Mouse (Mus musculus): Measurements from ENCODE around the gene Rps26. TPM values are rescaled to one million over a fixed set of nuclear protein-coding genes. Genes with fewer than 3 reads are reported as not detected.

The Rps26 gene
- polyA plus RNA-seq, 2 experiments = 1,177 to 1,662 TPM

DNA sequence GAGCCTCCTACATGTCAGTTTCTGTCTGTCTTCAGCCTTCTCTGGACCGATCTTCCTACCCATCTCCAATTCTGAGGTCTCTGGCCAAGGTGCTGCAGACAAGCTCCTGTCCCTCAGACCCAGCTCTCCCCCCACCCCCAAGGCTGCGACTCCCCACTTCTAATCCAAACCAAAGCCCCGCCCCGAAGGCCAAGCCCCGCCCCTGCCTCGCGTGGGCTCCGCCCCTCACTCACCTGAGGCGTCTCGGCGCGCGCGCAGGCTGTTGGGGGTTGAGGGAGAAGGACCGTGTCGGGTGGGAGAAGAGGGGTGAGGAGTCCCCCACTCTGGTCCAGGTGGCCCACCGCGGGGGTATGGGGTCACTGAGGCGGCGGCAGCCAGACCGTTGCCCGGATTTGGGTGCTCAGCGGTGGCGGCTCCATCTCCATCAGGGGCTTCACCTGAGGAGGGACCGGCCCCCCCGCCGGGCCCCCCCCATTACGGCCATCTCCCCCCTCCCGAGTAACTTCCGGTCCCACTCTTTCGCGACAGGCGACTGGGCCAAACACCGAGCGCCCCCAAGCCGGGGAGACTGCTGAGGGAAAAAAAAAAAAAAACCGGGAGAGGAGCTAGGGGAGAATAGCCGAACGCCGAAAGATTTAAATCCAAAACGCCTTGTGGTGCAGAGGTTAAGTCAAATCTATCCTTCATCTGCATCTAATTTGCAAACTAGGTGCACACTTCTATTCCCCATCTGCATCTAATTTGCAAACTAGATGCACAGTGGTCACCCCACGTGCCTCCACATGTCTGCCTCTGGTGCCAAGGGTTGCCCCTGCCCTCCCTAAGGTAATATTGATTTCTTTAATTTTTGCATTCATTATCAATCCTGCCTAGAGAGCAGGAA, 42.5 kb upstream of the Rps26 start:
- Histone ChIP-seq H3K9me3 (ENCODE audit: control insufficient read depth, low read length) (no peaks in the 10 kb centered on the region), H3K36me3 (ENCODE audit: control insufficient read depth, insufficient read depth, low read length) (peaks cover 5% of the 10 kb centered on the region; the same call in 1 of the 2 replicates), H3K27me3 (ENCODE audit: control insufficient read depth, insufficient read depth, low read length) (no peaks in the 10 kb centered on the region), H3K4me2 (replicated peaks; ENCODE audit: low read depth, low read length, severe bottlenecking) (peak overlapping the region; percentile 81), H3K9ac (ENCODE audit: low read depth, low read length, severe bottlenecking) (peak overlapping the region; percentile 69), H3K27ac (replicated peaks; ENCODE audit: low read depth, low read length) (peak overlapping the region; percentile 73), H3K4me3 (replicated peaks; ENCODE audit: low read length) (peak overlapping the region; percentile 73), H3K4me1 (ENCODE audit: control insufficient read depth, insufficient read depth, low read length) (peaks cover 5% of the 10 kb centered on the region; the same call in 1 of the 2 replicates)
- ATAC-seq (ENCODE audit: low FRiP score, low read depth) (peak; percentile 73), DNase-seq (ENCODE audit: low spot score) (peak; percentile 48)
- 1% methylated on average over 34 of the region's 42 CpGs for WGBS
- TF ChIP-seq POLR2A (IDR thresholded peaks at IDR 0.05; ENCODE audit: borderline replicate concordance, extremely low read depth, insufficient read depth, insufficient read length) = 0 out of 2 replicates have a peak, but pooled peaks have one; percentile 31

DNA sequence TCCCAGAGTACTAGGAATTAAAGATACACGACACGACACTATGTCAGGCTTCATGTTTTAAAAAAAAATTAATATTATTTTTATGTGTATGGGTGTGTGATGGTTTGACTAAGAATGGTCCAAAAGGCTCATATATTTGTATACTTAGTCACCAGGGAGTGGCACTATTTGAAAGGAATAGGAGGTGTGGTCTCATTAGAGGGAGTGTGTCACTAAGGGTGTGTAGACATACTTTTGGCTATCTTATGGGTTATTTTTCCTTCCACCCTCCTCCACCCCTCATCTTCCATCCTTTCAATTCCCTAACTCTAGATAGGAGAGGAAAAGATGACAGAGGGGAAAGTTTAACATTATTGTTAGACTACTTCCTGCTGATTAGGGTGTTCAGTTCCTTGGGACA, 39.3 kb upstream of the Rps26 start:
- H3K36me3 ChIP-seq (ENCODE audit: control insufficient read depth, insufficient read depth, low read length) = no peaks in the 10 kb centered on the region
- H3K4me2 ChIP-seq (replicated peaks; ENCODE audit: low read depth, low read length, severe bottlenecking) = no peak overlapping the region
- TF ChIP-seq POLR2A (IDR thresholded peaks at IDR 0.05; ENCODE audit: borderline replicate concordance, extremely low read depth, insufficient read depth, insufficient read length) = no peak
- no peaks in the 10 kb centered on the region for H3K27me3 ChIP-seq (ENCODE audit: control insufficient read depth, insufficient read depth, low read length)
- H3K9me3 ChIP-seq (ENCODE audit: control insufficient read depth, low read length) = no peaks in the 10 kb centered on the region
- DNase-seq (ENCODE audit: low spot score) (no peak), ATAC-seq (ENCODE audit: low FRiP score, low read depth) (no peak)
- H3K9ac ChIP-seq (ENCODE audit: low read depth, low read length, severe bottlenecking) = no peak overlapping the region
- 98% methylated on average over 2 of the region's 2 CpGs for WGBS
- H3K4me3 ChIP-seq (replicated peaks; ENCODE audit: low read length) = no peak overlapping the region
- H3K4me1 ChIP-seq (ENCODE audit: control insufficient read depth, insufficient read depth, low read length) = no peaks in the 10 kb centered on the region
- no peak overlapping the region for H3K27ac ChIP-seq (replicated peaks; ENCODE audit: low read depth, low read length)

DNA sequence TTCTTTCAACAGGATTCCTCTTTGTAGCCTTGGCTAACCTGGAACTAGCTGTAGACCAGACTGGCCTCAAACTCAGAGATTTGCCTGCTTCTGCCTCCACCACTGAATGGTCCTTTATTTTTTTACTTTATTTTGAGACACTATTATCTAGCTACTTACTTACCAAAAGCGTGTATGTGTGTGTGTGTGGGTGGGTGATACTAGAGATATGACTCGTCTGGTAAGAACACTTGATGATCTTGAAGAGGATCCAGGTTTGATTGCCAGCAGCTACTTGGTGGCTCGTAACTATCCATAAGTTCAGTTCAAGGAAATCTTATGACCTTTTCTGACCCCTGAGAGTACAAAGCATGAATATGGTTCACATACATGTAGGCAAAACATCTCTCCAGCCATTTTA, 38.8 kb upstream of the Rps26 start:
- H3K27ac ChIP-seq (replicated peaks; ENCODE audit: low read depth, low read length) = no peak overlapping the region
- ATAC-seq (ENCODE audit: low FRiP score, low read depth) (no peak), DNase-seq (ENCODE audit: low spot score) (no peak)
- H3K27me3 ChIP-seq (ENCODE audit: control insufficient read depth, insufficient read depth, low read length) = no peaks in the 10 kb centered on the region
- no peaks in the 10 kb centered on the region for H3K9me3 ChIP-seq (ENCODE audit: control insufficient read depth, low read length)
- H3K36me3 ChIP-seq (ENCODE audit: control insufficient read depth, insufficient read depth, low read length) = no peaks in the 10 kb centered on the region
- H3K9ac ChIP-seq (ENCODE audit: low read depth, low read length, severe bottlenecking) = no peak overlapping the region
- H3K4me3 ChIP-seq (replicated peaks; ENCODE audit: low read length) = no peak overlapping the region
- H3K4me2 ChIP-seq (replicated peaks; ENCODE audit: low read depth, low read length, severe bottlenecking) = no peak overlapping the region
- TF ChIP-seq POLR2A (IDR thresholded peaks at IDR 0.05; ENCODE audit: borderline replicate concordance, extremely low read depth, insufficient read depth, insufficient read length) = no peak
- H3K4me1 ChIP-seq (ENCODE audit: control insufficient read depth, insufficient read depth, low read length) = no peaks in the 10 kb centered on the region
- WGBS = 88% methylated on average over 3 of the region's 3 CpGs

DNA sequence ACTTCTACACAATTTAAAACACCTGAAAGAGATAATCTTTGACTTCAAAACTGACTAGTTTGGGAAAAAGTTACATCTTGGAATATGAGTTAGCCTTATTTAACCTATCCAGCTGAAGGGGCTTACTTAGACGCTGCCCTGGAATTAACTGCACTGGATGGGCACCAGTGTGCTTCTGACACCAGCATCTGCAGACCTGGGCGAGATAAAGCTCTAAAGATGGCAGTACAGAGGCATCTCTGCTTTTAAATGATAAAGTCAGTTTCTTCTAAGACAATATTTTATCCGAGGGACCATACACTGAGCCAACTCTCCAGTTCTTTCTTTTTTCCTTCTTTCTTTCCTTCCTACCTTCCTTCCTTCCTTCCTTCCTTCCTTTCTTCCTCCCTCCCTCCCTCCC, 38.3 kb upstream of the Rps26 start:
- H3K27ac ChIP-seq (replicated peaks; ENCODE audit: low read depth, low read length) = no peak overlapping the region
- H3K9ac ChIP-seq (ENCODE audit: low read depth, low read length, severe bottlenecking) = no peak overlapping the region
- H3K4me3 ChIP-seq (replicated peaks; ENCODE audit: low read length) = no peak overlapping the region
- ATAC-seq (ENCODE audit: low FRiP score, low read depth) (no peak), DNase-seq (ENCODE audit: low spot score) (no peak)
- no peaks in the 10 kb centered on the region for H3K9me3 ChIP-seq (ENCODE audit: control insufficient read depth, low read length)
- H3K36me3 ChIP-seq (ENCODE audit: control insufficient read depth, insufficient read depth, low read length) = no peaks in the 10 kb centered on the region
- H3K4me1 ChIP-seq (ENCODE audit: control insufficient read depth, insufficient read depth, low read length) = no peaks in the 10 kb centered on the region
- no peaks in the 10 kb centered on the region for H3K27me3 ChIP-seq (ENCODE audit: control insufficient read depth, insufficient read depth, low read length)
- H3K4me2 ChIP-seq (replicated peaks; ENCODE audit: low read depth, low read length, severe bottlenecking) = no peak overlapping the region
- 69% methylated on average over 3 of the region's 3 CpGs for WGBS
- TF ChIP-seq POLR2A (IDR thresholded peaks at IDR 0.05; ENCODE audit: borderline replicate concordance, extremely low read depth, insufficient read depth, insufficient read length) = no peak

DNA sequence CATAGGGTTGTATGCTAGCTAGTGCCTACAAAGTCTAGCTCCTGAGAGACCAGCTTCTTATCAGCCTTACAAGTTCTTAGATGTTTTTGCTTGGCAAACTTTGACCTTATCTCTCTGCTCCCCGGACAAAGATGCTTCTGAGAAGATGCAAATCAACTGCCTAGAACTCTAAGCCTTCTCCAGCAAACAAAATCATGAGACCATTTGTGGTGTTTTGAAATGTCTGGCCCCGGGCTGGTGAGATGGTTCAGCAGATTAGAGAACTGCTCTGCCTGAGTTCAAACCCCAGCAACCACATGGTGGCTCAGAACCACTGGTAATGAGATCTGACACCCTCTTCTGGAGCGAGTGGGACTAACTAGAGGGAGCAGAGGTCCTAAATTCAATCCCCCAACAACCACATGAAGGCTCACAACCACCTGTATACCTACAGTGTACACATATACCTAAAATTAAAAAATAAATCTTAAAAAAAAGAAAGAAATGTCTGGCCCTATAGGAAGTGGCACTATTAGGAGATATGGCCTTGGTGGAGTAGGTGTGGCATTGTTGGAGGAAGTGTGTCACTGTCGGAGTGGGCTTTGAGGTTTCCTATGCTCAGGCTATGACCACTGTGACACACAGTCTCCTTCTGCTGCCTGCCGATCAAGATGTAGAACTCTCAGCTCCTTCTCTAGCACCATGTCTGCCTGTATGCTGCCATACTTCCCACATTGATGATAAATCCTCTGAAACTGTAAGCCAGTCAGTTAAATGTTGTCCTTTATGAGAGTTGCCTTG, 37.1 kb upstream of the Rps26 start:
- WGBS = 69% methylated on average over 5 of the region's 5 CpGs
- no peaks in the 10 kb centered on the region for H3K9me3 ChIP-seq (ENCODE audit: control insufficient read depth, low read length)
- no peak overlapping the region for H3K4me2 ChIP-seq (replicated peaks; ENCODE audit: low read depth, low read length, severe bottlenecking)
- H3K9ac ChIP-seq (ENCODE audit: low read depth, low read length, severe bottlenecking) = no peak overlapping the region
- H3K36me3 ChIP-seq (ENCODE audit: control insufficient read depth, insufficient read depth, low read length) = no peaks in the 10 kb centered on the region
- TF ChIP-seq POLR2A (IDR thresholded peaks at IDR 0.05; ENCODE audit: borderline replicate concordance, extremely low read depth, insufficient read depth, insufficient read length) = no peak
- H3K27ac ChIP-seq (replicated peaks; ENCODE audit: low read depth, low read length) = no peak overlapping the region
- no peak overlapping the region for H3K4me3 ChIP-seq (replicated peaks; ENCODE audit: low read length)
- no peak for DNase-seq (ENCODE audit: low spot score)
- ATAC-seq (ENCODE audit: low FRiP score, low read depth) = no peak
- H3K4me1 ChIP-seq (ENCODE audit: control insufficient read depth, insufficient read depth, low read length) = no peaks in the 10 kb centered on the region
- no peaks in the 10 kb centered on the region for H3K27me3 ChIP-seq (ENCODE audit: control insufficient read depth, insufficient read depth, low read length)

All from limb, embryonic 14.5 days (tissue).